28 mouse cellular contexts compared by ENCODE assay signal in genomic region chr17:64941555-64941954, GRCm38 (mm10).
"Had no signal": no experiment of that assay in that cellular context is flagged by ENCODE, and none has a peak within 500 bp of the region (broad histone marks: within the 10 kb centered on the region; RNA-seq: fewer than 3 reads in every experiment).

No protein-coding gene starts in this region.

- H3K9ac ChIP-seq: heart, embryonic 13.5 days; heart, embryonic 15.5 days; hindbrain, embryonic 12.5 days; hindbrain, embryonic 14.5 days; intestine, embryonic 15.5 days; kidney, embryonic 15.5 days; limb, embryonic 12.5 days; liver, embryonic 13.5 days; liver, embryonic 15.5 days; liver, postnatal 0 days had no signal

- DNase-seq: gastrocnemius, adult 2 months; gastrocnemius, postnatal 10 days; gastrocnemius, postnatal 25 days; heart, postnatal 4 days; kidney, adult 2 months; kidney, adult 9 months; kidney, postnatal 14 days; kidney, postnatal 36 days; layer of hippocampus, adult 9-11 months; layer of hippocampus, postnatal 36 days; liver; liver, embryonic 13.5 days; liver, postnatal 0 days had no signal

- H3K9me3 ChIP-seq: heart, embryonic 13.5 days; hindbrain, embryonic 10.5 days; hindbrain, embryonic 12.5 days; intestine, embryonic 15.5 days; kidney, embryonic 15.5 days; limb, embryonic 10.5 days; limb, embryonic 12.5 days; liver, embryonic 13.5 days; liver, embryonic 15.5 days had no signal

- ATAC-seq: hindbrain, embryonic 16.5 days; inflammation-experienced regulatory T-cells, adult 6 months; intestine, embryonic 15.5 days; intestine, postnatal 0 days; liver, postnatal 0 days had no signal

- H3K4me1 ChIP-seq: heart, embryonic 15.5 days; hindbrain, embryonic 10.5 days; hindbrain, embryonic 12.5 days; intestine, embryonic 15.5 days; limb, embryonic 12.5 days; liver, embryonic 13.5 days; liver, embryonic 15.5 days had no signal

- H3K4me2 ChIP-seq: heart, embryonic 11.5 days; heart, embryonic 13.5 days; heart, embryonic 15.5 days; hindbrain, embryonic 12.5 days; hindbrain, embryonic 14.5 days; intestine, embryonic 15.5 days; kidney, embryonic 15.5 days; limb, embryonic 12.5 days; liver, embryonic 13.5 days; liver, embryonic 15.5 days had no signal

- H3K4me3 ChIP-seq: gastrocnemius, adult 2 months; heart, embryonic 13.5 days; heart, embryonic 15.5 days; hindbrain, embryonic 10.5 days; hindbrain, embryonic 12.5 days; intestine, embryonic 15.5 days; kidney, embryonic 15.5 days; limb, embryonic 10.5 days; limb, embryonic 12.5 days; liver, embryonic 13.5 days; liver, embryonic 15.5 days had no signal

- H3K27ac ChIP-seq: gastrocnemius, adult 2 months; heart, embryonic 13.5 days; heart, embryonic 15.5 days; hindbrain, embryonic 10.5 days; hindbrain, embryonic 12.5 days; hindbrain, embryonic 14.5 days; intestine, embryonic 15.5 days; kidney, embryonic 15.5 days; kidney, postnatal 0 days; limb, embryonic 10.5 days; limb, embryonic 12.5 days; liver, embryonic 13.5 days; liver, embryonic 15.5 days had no signal

- H3K36me3 ChIP-seq: heart, embryonic 13.5 days; heart, embryonic 15.5 days; hindbrain, embryonic 10.5 days; hindbrain, embryonic 12.5 days; intestine, embryonic 15.5 days; kidney, embryonic 15.5 days; limb, embryonic 10.5 days; limb, embryonic 12.5 days; liver, embryonic 13.5 days; liver, embryonic 15.5 days had no signal

- H3K27me3 ChIP-seq: heart, embryonic 13.5 days; heart, embryonic 15.5 days; hindbrain, embryonic 12.5 days; intestine, embryonic 15.5 days; kidney, embryonic 15.5 days; limb, embryonic 12.5 days; liver, embryonic 13.5 days; liver, embryonic 15.5 days had no signal
